Mouse (Mus musculus): ENCODE results near the gene Sept3.

Sept3 gene

GRCm38 (mm10) chr15:82340414-82341035 lies 65.8 kb downstream of the Sept3 start:
- no peak for DNase-seq

- no peak for DNase-seq
Measured at GRCm38 (mm10) chr15:82341036-82341501, 66.4 kb downstream of the Sept3 start.

DNA sequence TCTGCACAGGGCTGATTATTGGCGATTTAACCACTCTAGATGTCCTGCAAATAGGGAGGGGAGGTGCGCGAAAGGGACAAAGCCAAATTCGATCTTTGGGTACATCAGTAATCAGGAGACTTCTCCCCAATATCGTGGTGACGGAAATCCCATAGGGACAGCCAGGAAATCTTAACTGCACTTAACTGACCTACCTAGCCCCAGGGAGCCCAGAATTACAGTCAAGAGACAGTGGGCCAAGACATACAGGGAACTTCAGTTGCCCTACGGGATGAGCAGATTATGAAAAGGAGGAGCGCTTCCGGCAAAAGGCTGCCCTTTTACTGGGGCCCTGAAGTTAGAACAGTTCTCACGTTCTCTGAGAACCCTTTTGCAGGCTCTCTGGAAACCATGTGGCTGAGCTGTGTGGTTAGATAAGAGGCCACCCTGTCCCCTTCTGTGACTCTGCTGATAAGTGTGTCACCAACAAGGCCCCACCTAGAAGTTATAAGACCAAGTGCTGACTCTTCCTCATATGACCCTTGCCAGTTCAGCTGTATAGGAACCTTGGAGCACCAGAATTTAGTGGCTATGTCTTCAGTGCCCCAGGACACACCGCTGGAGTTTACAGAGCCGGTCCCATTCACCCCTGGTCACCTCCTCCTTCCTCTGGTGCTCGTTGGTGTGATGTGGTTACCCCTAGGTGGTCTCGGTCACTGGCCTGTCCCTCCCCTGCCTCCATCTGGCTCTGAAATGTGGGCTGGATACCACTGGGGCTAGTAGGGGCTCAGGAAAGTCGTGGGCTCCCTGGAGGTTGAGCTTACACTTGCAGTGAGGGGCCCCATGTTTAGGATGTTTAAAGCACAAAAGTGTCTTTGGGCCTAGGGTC lies 67.2 kb downstream of the Sept3 start:
- DNase-seq: no peak

DNA sequence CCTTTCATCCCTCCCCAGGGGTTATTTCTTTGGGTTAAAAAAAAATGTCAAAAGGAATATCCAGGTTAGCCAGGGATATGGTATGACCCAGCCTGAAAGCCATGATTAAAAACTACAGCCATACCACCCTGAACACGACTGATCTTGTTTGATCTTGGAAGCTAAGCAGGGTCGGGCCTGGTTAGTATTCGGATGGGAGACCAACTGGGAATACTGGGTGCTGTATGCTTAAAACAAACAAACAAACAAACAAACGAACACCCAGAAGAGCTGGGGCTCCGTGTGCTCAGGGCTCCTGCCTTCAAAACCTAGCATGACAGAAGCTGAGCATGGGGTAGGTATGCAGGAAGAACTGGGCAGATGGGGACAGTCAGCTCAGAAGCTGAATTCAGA lies 67.8 kb downstream of the Sept3 start:
- DNase-seq: no peak

DNA sequence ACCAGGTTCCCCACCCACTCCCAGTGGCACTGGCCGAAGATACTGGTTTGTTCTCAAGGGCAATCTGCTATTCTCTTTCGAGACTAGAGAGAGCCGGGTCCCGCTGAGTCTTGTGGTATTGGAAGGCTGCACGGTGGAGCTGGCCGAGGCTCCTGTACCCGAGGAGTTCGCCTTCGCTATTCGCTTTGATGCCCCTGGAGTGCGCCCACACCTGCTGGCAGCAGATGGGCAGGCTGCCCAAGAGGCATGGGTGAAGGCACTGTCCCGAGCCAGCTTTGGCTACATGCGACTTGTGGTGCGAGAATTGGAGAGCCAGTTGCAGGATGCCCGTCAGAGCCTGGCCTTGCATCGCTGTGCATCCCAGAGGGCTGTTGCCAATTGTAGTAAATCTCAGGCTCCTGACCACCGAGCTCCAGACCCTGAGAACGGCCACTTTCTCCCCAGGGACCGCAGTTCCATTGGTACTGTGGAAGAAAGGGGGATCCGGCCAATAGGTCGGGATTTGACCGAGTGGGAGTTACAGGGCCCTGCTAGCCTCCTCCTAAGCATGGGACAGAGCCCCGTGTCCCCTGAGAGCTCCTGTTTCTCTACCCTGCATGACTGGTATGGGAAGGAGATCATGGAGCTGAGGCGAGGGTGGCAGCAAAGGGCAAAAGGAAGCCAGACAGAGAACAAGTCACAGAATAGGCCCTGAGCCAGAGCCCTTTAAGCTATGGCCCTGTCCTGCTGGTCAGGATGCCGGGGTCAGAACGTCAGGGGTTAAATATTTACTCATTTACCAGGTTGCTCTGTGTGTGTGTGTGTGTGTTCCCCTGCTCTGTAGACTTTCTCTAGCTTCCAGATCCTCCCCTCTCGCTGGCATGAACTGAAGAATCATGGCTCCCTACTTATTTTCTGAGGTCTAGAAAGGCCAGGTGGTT lies 68.9 kb downstream of the Sept3 start:
- DNase-seq: peak in 1 of 2 experiments; percentile 38
